Mouse (Mus musculus) right cerebral cortex, postnatal 10 days (tissue): ENCODE measurements at regions not wholly inside any gene's neighbourhood (a gene's known extent, or its start where the extent isn't known, plus 50 kb on each side); places are given as distances from the start of the nearest gene placed in this dataset.

Experiments used
- DNase-seq, 2 experiments: peaks; one replicate each; pipeline ENCODE4 v3.0.0; 2021; ENCODE audit warnings: low spot score in 2 of 2

DNA sequence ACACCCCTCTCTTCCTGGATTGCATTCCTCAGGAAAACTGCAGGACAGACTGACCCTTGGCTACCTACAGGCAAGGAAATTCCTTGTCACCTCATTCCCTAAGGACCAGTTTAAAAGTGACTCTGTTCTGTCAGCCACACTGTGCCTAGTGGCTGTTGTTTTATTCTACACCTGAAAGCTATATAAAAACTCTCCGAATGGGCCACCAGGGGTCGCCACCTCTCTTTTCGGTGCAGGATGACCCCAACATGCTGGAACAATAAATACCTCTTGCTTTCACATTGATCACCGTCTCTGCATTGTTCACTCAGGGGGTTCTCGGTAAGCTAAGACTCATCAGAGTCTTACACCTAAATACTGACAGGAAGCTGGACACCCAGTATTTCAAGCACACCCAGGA, 1382.6 kb upstream of the Dsel start:
- no peak for DNase-seq

DNA sequence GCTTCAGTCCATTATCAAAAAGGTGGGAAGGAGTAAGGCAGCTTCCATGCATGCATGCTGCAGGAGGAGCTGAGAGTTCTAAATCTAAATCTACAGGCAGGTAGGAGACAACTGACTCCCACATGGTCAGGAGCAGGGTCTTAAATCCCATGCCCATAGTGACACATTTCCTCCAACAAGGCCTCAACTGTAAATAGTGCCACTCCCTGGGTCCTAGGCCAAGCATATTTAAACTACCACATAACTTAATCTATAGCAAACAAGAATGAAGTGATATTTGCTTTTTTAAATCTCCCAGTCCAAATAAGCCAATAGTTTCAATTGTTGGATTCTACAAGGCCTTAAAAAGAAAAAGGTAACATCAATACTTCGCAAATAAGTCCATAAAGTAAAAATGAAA, 1345.4 kb upstream of the Dsel start:
- DNase-seq: no peak

DNA sequence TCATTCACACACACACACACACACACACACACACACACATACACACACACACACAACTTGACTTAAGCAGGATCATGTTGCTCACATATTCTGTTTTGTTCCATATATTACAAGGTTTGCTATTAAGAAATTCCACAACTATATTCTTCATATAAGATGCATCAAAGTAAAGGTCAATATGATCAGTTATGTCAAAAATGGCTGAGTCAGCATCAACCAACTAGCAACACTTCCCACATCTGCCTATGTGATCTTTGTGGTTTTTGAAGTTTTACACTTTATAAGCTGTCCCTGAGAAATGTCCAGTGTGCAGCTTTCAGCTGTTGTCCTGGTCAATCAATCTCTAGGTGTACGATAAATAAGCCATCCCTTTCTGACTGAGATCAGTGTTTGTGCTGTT, 1339.3 kb upstream of the Dsel start:
- DNase-seq: no peak

DNA sequence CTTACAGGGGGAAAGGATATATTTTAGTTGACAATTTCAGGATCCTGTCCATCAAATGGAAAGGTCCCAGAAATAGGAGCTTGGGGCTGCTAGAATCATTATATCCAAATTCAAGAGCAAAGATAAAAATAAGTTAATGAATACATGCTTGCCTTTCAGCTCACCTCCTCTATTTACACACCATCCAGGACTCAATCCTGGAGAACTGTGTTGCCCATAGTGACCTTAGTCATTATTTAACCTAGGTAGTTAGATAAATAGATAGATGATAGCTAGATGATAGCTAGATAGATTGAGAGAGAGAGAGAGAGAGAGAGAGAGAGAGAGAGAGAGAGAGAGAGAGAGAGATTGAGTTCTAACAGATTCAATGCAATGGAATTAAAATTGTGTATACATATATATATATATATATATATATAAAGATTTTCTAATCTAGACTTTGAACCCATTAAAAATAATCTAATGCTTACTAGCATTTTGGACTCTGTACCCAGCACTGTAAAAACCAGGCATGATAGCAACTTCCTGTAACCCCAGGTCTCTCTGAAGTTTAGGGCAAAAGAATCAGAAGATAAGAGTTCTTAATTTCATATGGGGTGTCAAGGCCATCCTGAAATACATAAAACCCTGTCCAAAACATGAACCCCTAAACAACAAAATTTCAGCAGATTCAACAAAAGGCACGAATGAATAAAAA, 1329.5 kb upstream of the Dsel start:
- DNase-seq: no peak

DNA sequence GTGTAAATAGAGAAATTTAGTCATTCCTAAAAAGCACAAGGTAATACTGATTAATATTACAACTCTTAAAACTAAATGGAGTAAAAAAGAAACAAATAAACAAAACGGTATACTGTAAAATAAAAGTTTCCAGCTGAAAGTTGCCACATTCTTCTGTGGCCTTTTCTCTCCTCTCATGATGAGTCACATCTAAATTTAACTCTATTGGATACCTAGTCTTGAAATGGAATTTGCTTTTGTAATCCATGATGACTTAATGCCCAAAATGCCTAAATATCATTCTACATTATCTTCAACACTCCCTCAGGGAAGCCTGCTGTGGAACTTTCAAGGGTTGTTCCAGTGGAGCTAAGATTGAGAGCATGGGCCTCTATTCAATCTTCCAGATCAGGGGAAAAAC, 1298.5 kb upstream of the Dsel start:
- no peak for DNase-seq
